Mouse (Mus musculus) kidney, postnatal 0 days (tissue): Measurements from ENCODE around the gene Lekr1. TPM values are rescaled to one million over a fixed set of nuclear protein-coding genes. Genes with fewer than 3 reads are reported as not detected.

Source experiments
- ATAC-seq: fragments of 200-750 bp; cut with Nextera tagmentation; replicated peaks from 2 replicates; pipeline ENCODE4 v1.8.0; 2017; ENCODE audit warnings: low read depth, moderate number of reproducible peaks, moderate TSS enrichment, moderate library complexity; ENCODE audit not compliant: low FRiP score
- DNase-seq: peaks from one replicate; pipeline ENCODE4 v3.0.0-alpha.2; 2016; ENCODE audit warnings: low spot score
- H3K27ac ChIP-seq: fragments of 300-500 bp; sonication (generic); 2 replicates; pipeline ENCODE4 v1.5.1; 2014; ENCODE audit warnings: mild to moderate bottlenecking
- H3K27me3 ChIP-seq: fragments of 300-500 bp; sonication (generic); 2 replicates; pipeline ENCODE4 v1.6.1; 2014; ENCODE audit warnings: low read length, mixed read lengths; ENCODE audit not compliant: insufficient read depth
- H3K36me3 ChIP-seq: fragments of 300-500 bp; sonication (generic); 2 replicates; pipeline ENCODE4 v1.6.1; 2014; ENCODE audit warnings: low read length, mixed read lengths; ENCODE audit not compliant: insufficient read depth
- H3K4me1 ChIP-seq: fragments of 300-500 bp; sonication (generic); replicated peaks from 2 replicates; pipeline ENCODE4 v1.6.1; 2014; ENCODE audit warnings: antibody characterized with exemption, low read length, mixed read lengths; ENCODE audit not compliant: insufficient read depth
- H3K4me2 ChIP-seq: fragments of 300-500 bp; sonication (generic); 2 replicates; pipeline ENCODE4 v1.6.1; 2014; ENCODE audit warnings: mild to moderate bottlenecking, low read length, moderate library complexity, mixed read lengths
- H3K4me3 ChIP-seq: fragments of 300-500 bp; sonication (generic); replicated peaks from 2 replicates; pipeline ENCODE4 v1.5.1; 2014; ENCODE audit warnings: low read depth, low read length
- H3K9ac ChIP-seq: fragments of 300-500 bp; sonication (generic); 2 replicates; pipeline ENCODE4 v1.6.1; 2014; ENCODE audit warnings: low read depth, low read length
- H3K9me3 ChIP-seq: fragments of 300-500 bp; sonication (generic); replicated peaks from 2 replicates; pipeline ENCODE4 v1.6.1; 2016; ENCODE audit warnings: low read length, inconsistent platforms, mixed read lengths
- CTCF ChIP-seq: IDR thresholded peaks from 2 replicates; pipeline ENCODE4 v1.5.1; 2016; ENCODE audit warnings: antibody characterized with exemption, low read depth, mild to moderate bottlenecking, moderate library complexity
- WGBS: fragments of 180-500 bp; shearing (Covaris S2); extraction: QIAGEN DNeasy Blood & Tissue Kit; methylation state at CpG from one replicate; pipeline ENCODE4 v1.1.7; 2014; 5-methylcytosine and 5-hydroxymethylcytosine counted together
- polyA plus RNA-seq: library from polyadenylated mRNA; unstranded; fragments of >200 nt; fragmentation: Nextera tagmentation; extraction: Ambion mirVana; gene quantifications from 2 replicates; pipeline ENCODE4 v1.2.1, GENCODE M21; 2015

The Lekr1 gene
- polyA plus RNA-seq, 1 experiment from 2014 or later: 6.9 TPM

GRCm38 (mm10) chr3:65654541-65655206 lies 11.4 kb upstream of the Lekr1 start:
- 49% methylated on average over 10 of the region's 10 CpGs for WGBS
- DNase-seq: no peak
- no peak for ATAC-seq
- H3K36me3 ChIP-seq: no peaks in the 10 kb centered on the region
- no peak for TF ChIP-seq CTCF
- H3K4me1 ChIP-seq: no peaks in the 10 kb centered on the region
- no peak overlapping the region for H3K9ac ChIP-seq
- no peaks in the 10 kb centered on the region for H3K9me3 ChIP-seq
- H3K4me3 ChIP-seq: no peak overlapping the region
- H3K27ac ChIP-seq: no peak overlapping the region
- no peak overlapping the region for H3K4me2 ChIP-seq
- 0 out of 2 replicates have a peak, but pooled peaks cover 2% of the 10 kb centered on the region for H3K27me3 ChIP-seq

GRCm38 (mm10) chr3:65656451-65656850 lies 9.6 kb upstream of the Lekr1 start:
- no peaks in the 10 kb centered on the region for H3K9me3 ChIP-seq
- DNase-seq: no peak
- H3K36me3 ChIP-seq: no peaks in the 10 kb centered on the region
- no peaks in the 10 kb centered on the region for H3K4me1 ChIP-seq
- H3K27me3 ChIP-seq: 0 out of 2 replicates have a peak, but pooled peaks cover 2% of the 10 kb centered on the region
- no peak overlapping the region for H3K4me2 ChIP-seq
- ATAC-seq: no peak
- no peak for TF ChIP-seq CTCF
- no peak overlapping the region for H3K27ac ChIP-seq
- WGBS: 85% methylated on average over 7 of the region's 7 CpGs
- H3K9ac ChIP-seq: no peak overlapping the region
- no peak overlapping the region for H3K4me3 ChIP-seq

GRCm38 (mm10) chr3:65656902-65657660 lies 8.9 kb upstream of the Lekr1 start:
- 70% methylated on average over 12 of the region's 12 CpGs for WGBS
- Histone ChIP-seq H3K4me2 (no peak overlapping the region), H3K27me3 (0 out of 2 replicates have a peak, but pooled peaks cover 2% of the 10 kb centered on the region), H3K4me3 (no peak overlapping the region), H3K36me3 (no peaks in the 10 kb centered on the region), H3K9me3 (no peaks in the 10 kb centered on the region), H3K27ac (no peak overlapping the region), H3K4me1 (no peaks in the 10 kb centered on the region), H3K9ac (no peak overlapping the region)
- DNase-seq: no peak
- no peak for TF ChIP-seq CTCF
- ATAC-seq: no peak

- ATAC-seq: no peak
- Histone ChIP-seq H3K36me3 (no peaks in the 10 kb centered on the region), H3K27ac (0 out of 2 replicates have a peak overlapping the region, but pooled peaks have one; percentile 82), H3K4me2 (peak overlapping the region; percentile 97), H3K4me1 (no peaks in the 10 kb centered on the region), H3K9ac (peak overlapping the region; percentile 67; the same call in 1 of the 2 replicates), H3K4me3 (peak overlapping the region; percentile 56), H3K27me3 (0 out of 2 replicates have a peak, but pooled peaks cover 2% of the 10 kb centered on the region), H3K9me3 (no peaks in the 10 kb centered on the region)
- 27% methylated on average over 18 of the region's 18 CpGs for WGBS
- DNase-seq: no peak
- no peak for TF ChIP-seq CTCF
Observed at GRCm38 (mm10) chr3:65658081-65658612, 7.9 kb upstream of the Lekr1 start.

GRCm38 (mm10) chr3:65658721-65659619 lies 7.1 kb upstream of the Lekr1 start:
- no peak; the same call in 1 of the 2 replicates for TF ChIP-seq CTCF
- Histone ChIP-seq H3K36me3 (no peaks in the 10 kb centered on the region), H3K4me1 (no peaks in the 10 kb centered on the region), H3K27me3 (0 out of 2 replicates have a peak, but pooled peaks cover 2% of the 10 kb centered on the region), H3K9me3 (no peaks in the 10 kb centered on the region), H3K4me2 (peak overlapping the region; percentile 97), H3K9ac (peak overlapping the region; percentile 67), H3K4me3 (peak overlapping the region; percentile 56), H3K27ac (peak overlapping the region; percentile 82)
- peak; percentile 76 for DNase-seq
- WGBS: under 1% methylated on average over 72 of the region's 72 CpGs
- ATAC-seq: peak; percentile 84
